Mouse (Mus musculus): ENCODE measurements around the gene L3hypdh. TPM values are rescaled to one million over a fixed set of nuclear protein-coding genes. Genes with fewer than 3 reads are reported as not detected.

The L3hypdh gene
- polyA plus RNA-seq (2015; fragmentation: Nextera tagmentation; extraction: Ambion mirVana): 8.3 and 13.4 TPM in 2 replicates

GRCm38 (mm10) chr12:72085329-72086165, at the start of gene L3hypdh, which contains the start of gene Jkamp:
Gene L3hypdh (minus strand): TSS chr12:72085439.
Gene Jkamp (plus strand): TSS chr12:72085589.

GRCm38 (mm10) chr12:72070327-72071269, 14.6 kb downstream of the L3hypdh start, which contains the start of gene Gpr135:
Gene Gpr135 (minus strand): TSS chr12:72071125.

Small RNAs within 50 kb of the gene (microRNA-seq; reads per million reads assigned to microRNA genes)
- 0 reads per million in 2 experiments for gene Gm24466

Other genes with a start within 250 kb of the L3hypdh start
- 0.77 and 0.84 TPM in 2 replicates for gene Gpr135, start 14.3 kb downstream of the L3hypdh start, polyA plus RNA-seq (2015; fragmentation: Nextera tagmentation; extraction: Ambion mirVana)
- gene Jkamp, start 150 bp upstream of the L3hypdh start, polyA plus RNA-seq (2015; fragmentation: Nextera tagmentation; extraction: Ambion mirVana): 38.3 and 39.9 TPM in 2 replicates
- not detected in 2 replicates for gene Ccdc175, start 99.6 kb upstream of the L3hypdh start, polyA plus RNA-seq (2015; fragmentation: Nextera tagmentation; extraction: Ambion mirVana)

Measured in skeletal muscle tissue, postnatal 0 days (tissue).